Mouse (Mus musculus) hindbrain, embryonic 15.5 days (tissue): ENCODE measurements around the gene Inca1. TPM values are rescaled to one million over a fixed set of nuclear protein-coding genes. Genes with fewer than 3 reads are reported as not detected.
A peak's percentile ranks its signal among the peaks of the same experiment; 100 is the strongest.

Experiments used
- ATAC-seq: fragments of 200-750 bp; cut with Nextera tagmentation; 2 replicates; pipeline ENCODE4 v1.8.0; 2017; ENCODE audit warnings: low read depth, moderate number of reproducible peaks, moderate TSS enrichment; ENCODE audit not compliant: low FRiP score
- H3K27ac ChIP-seq: fragments of 300-500 bp; sonication (generic); replicated peaks from 2 replicates; pipeline ENCODE4 v1.5.1; 2015; ENCODE audit warnings: mild to moderate bottlenecking, inconsistent platforms
- H3K27me3 ChIP-seq: fragments of 300-500 bp; sonication (generic); 2 replicates; pipeline ENCODE4 v1.6.1; 2015; ENCODE audit warnings: control low read depth, inconsistent platforms
- H3K36me3 ChIP-seq: fragments of 300-500 bp; sonication (generic); 2 replicates; pipeline ENCODE4 v1.6.1; 2015; ENCODE audit warnings: control low read depth, inconsistent platforms
- H3K4me1 ChIP-seq: fragments of 300-500 bp; sonication (generic); replicated peaks from 2 replicates; pipeline ENCODE4 v1.6.1; 2015; ENCODE audit warnings: control low read depth, inconsistent platforms
- H3K4me2 ChIP-seq: fragments of 300-500 bp; sonication (generic); 2 replicates; pipeline ENCODE4 v1.6.1; 2015; ENCODE audit warnings: moderate library complexity, mild to moderate bottlenecking, inconsistent platforms
- H3K4me3 ChIP-seq: fragments of 300-500 bp; sonication (generic); 2 replicates; pipeline ENCODE4 v1.5.1; 2015; ENCODE audit warnings: mild to moderate bottlenecking, inconsistent platforms
- H3K9ac ChIP-seq: fragments of 300-500 bp; sonication (generic); 2 replicates; pipeline ENCODE4 v1.6.1; 2015; ENCODE audit warnings: inconsistent platforms
- H3K9me3 ChIP-seq: fragments of 300-500 bp; sonication (generic); 2 replicates; pipeline ENCODE4 v1.6.1; 2016; ENCODE audit warnings: control low read depth, inconsistent platforms
- WGBS: fragments of 180-500 bp; shearing (Covaris S2); methylation state at CpG from one replicate; pipeline ENCODE4 v1.1.7; 2015; 5-methylcytosine and 5-hydroxymethylcytosine counted together
- polyA plus RNA-seq: library from polyadenylated mRNA; unstranded; fragments of >200 nt; fragmentation: Nextera tagmentation; extraction: Ambion mirVana; gene quantifications from 2 replicates; pipeline ENCODE4 v1.2.1, GENCODE M21; 2015

The Inca1 gene
- polyA plus RNA-seq, 1 experiment from 2014 or later, result 1.9 TPM

DNA sequence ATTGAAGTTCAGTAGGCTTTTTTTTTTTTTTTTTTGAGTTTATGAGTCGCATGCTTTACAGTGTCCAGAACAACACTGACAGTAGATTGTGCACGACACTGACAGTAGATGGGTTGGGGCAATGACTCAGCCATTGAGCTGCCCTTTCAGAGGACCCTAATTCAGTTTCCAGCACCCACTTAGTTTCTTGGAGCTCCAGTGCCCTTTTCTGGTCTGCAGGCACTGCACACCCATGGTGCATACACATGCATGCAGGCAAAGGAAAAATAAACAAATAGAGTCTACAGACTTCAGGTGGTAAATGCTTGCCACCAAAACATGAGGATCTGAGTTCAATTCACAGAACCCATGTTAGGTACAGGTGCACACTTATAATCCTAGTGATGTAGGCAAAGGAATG is 26.6 kb upstream of the Inca1 start:
- Histone ChIP-seq H3K27ac (no peak overlapping the region), H3K9me3 (no peaks in the 10 kb centered on the region), H3K4me3 (no peak overlapping the region), H3K4me2 (no peak overlapping the region), H3K4me1 (no peaks in the 10 kb centered on the region), H3K36me3 (peaks cover 57% of the 10 kb centered on the region), H3K9ac (no peak overlapping the region), H3K27me3 (no peaks in the 10 kb centered on the region)
- ATAC-seq, result no peak
- 90% methylated on average over 2 of the region's 2 CpGs for whole genome bisulfite sequencing

DNA sequence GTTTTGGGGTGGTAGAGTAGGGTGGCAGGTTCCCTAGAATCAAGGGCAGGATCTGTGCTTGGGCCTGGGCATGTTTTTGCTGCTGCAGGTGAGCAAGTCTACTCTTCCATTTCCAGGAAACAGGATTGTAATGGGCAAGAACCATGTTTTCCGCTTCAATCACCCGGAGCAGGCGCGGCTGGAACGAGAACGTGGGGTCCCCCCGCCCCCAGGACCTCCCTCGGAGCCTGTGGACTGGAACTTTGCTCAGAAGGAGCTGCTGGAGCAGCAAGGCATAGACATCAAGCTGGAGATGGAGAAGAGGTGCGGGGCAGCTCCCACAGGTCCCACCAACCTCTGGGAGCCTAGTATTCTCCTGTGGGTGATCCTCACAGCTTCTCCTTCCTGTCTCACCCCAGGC is 24.8 kb upstream of the Inca1 start:
- Histone ChIP-seq H3K9ac (no peak overlapping the region), H3K27ac (no peak overlapping the region), H3K36me3 (peaks cover 76% of the 10 kb centered on the region), H3K4me3 (no peak overlapping the region), H3K4me1 (no peaks in the 10 kb centered on the region), H3K4me2 (no peak overlapping the region), H3K9me3 (no peaks in the 10 kb centered on the region), H3K27me3 (no peaks in the 10 kb centered on the region)
- WGBS, result 95% methylated on average over 9 of the region's 9 CpGs
- no peak for ATAC-seq

DNA sequence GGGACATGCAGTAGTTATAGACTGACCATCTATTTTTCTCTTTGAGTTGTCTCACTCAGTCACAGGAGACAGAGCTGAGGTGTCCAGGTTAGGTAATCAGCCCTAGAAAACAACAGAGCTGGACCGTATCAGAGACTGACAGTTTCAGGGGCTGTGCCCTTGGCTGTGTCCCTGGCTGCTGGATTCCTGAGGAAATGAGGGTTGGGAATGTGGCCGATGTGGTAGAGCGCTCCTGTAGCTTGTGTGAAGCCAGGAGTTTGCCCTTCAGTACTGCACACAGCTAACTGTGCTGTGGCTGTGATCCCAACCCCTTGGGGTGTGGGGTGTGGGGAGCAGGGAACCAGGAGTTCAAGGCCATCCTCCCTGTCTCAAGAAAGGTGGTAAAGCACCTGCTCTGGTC is 21.1 kb upstream of the Inca1 start:
- H3K9ac ChIP-seq, result no peak overlapping the region
- no peaks in the 10 kb centered on the region for H3K27me3 ChIP-seq
- H3K36me3 ChIP-seq, result peaks cover 74% of the 10 kb centered on the region
- no peaks in the 10 kb centered on the region for H3K9me3 ChIP-seq
- H3K4me1 ChIP-seq, result no peaks in the 10 kb centered on the region
- H3K4me3 ChIP-seq, result no peak overlapping the region
- no peak overlapping the region for H3K4me2 ChIP-seq
- no peak overlapping the region for H3K27ac ChIP-seq
- ATAC-seq, result no peak
- 93% methylated on average over 3 of the region's 3 CpGs for WGBS

- Histone ChIP-seq H3K27ac (no peak overlapping the region), H3K4me3 (no peak overlapping the region), H3K9me3 (no peaks in the 10 kb centered on the region), H3K4me2 (no peak overlapping the region), H3K9ac (no peak overlapping the region), H3K36me3 (peaks cover 69% of the 10 kb centered on the region), H3K27me3 (no peaks in the 10 kb centered on the region), H3K4me1 (no peaks in the 10 kb centered on the region)
- whole genome bisulfite sequencing, result 93% methylated on average over 3 of the region's 3 CpGs
- no peak for ATAC-seq
These were observed 20.6 kb upstream of the Inca1 start for GRCm38 (mm10) chr11:70720567-70720966.

GRCm38 (mm10) chr11:70718481-70718880 is 18.5 kb upstream of the Inca1 start:
- no peak overlapping the region for H3K4me2 ChIP-seq
- H3K27ac ChIP-seq, result no peak overlapping the region
- H3K4me1 ChIP-seq, result no peaks in the 10 kb centered on the region
- no peaks in the 10 kb centered on the region for H3K27me3 ChIP-seq
- H3K4me3 ChIP-seq, result no peak overlapping the region
- WGBS, result 83% methylated on average over 5 of the region's 5 CpGs
- H3K9ac ChIP-seq, result no peak overlapping the region
- ATAC-seq, result no peak
- H3K9me3 ChIP-seq, result no peaks in the 10 kb centered on the region
- peaks cover 48% of the 10 kb centered on the region for H3K36me3 ChIP-seq

GRCm38 (mm10) chr11:70715832-70716231 is 15.9 kb upstream of the Inca1 start:
- no peaks in the 10 kb centered on the region for H3K4me1 ChIP-seq
- H3K4me3 ChIP-seq, result no peak overlapping the region
- peaks cover 52% of the 10 kb centered on the region for H3K36me3 ChIP-seq
- 92% methylated on average over 6 of the region's 6 CpGs for WGBS
- no peak overlapping the region for H3K9ac ChIP-seq
- no peak overlapping the region for H3K27ac ChIP-seq
- H3K9me3 ChIP-seq, result no peaks in the 10 kb centered on the region
- ATAC-seq, result no peak
- H3K4me2 ChIP-seq, result no peak overlapping the region
- no peaks in the 10 kb centered on the region for H3K27me3 ChIP-seq

DNA sequence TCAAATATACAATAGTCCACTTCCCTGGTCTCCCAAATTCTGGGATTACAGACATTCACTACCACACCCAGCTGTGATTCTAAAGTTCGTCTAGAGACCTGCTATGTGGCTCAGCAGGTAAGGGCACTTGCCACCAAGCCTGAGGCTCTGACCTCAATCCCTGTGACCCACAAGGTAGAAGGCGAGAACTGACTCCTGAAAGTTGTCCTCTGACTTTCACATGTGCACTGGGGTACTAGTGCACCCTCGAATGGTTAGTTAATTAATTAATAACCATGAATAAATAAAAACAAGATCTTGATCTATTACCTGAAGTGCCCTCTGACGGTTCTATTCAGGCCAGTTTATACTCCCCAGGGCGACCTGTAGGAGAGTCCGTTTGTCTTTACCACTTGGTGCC is 13.3 kb upstream of the Inca1 start:
- H3K4me1 ChIP-seq, result no peaks in the 10 kb centered on the region
- H3K27ac ChIP-seq, result no peak overlapping the region
- H3K36me3 ChIP-seq, result peaks cover 46% of the 10 kb centered on the region
- WGBS, result 90% methylated on average over 6 of the region's 6 CpGs
- no peak overlapping the region for H3K4me2 ChIP-seq
- ATAC-seq, result no peak
- no peaks in the 10 kb centered on the region for H3K9me3 ChIP-seq
- no peak overlapping the region for H3K4me3 ChIP-seq
- H3K27me3 ChIP-seq, result no peaks in the 10 kb centered on the region
- H3K9ac ChIP-seq, result no peak overlapping the region

- no peak overlapping the region for H3K4me2 ChIP-seq
- H3K9ac ChIP-seq, result no peak overlapping the region
- no peaks in the 10 kb centered on the region for H3K9me3 ChIP-seq
- H3K4me1 ChIP-seq, result no peaks in the 10 kb centered on the region
- 97% methylated on average over 10 of the region's 10 CpGs for WGBS
- no peak overlapping the region for H3K4me3 ChIP-seq
- no peak for ATAC-seq
- no peaks in the 10 kb centered on the region for H3K27me3 ChIP-seq
- no peak overlapping the region for H3K27ac ChIP-seq
- peaks cover 54% of the 10 kb centered on the region for H3K36me3 ChIP-seq
These were observed 11.1 kb upstream of the Inca1 start for GRCm38 (mm10) chr11:70711026-70711425.

DNA sequence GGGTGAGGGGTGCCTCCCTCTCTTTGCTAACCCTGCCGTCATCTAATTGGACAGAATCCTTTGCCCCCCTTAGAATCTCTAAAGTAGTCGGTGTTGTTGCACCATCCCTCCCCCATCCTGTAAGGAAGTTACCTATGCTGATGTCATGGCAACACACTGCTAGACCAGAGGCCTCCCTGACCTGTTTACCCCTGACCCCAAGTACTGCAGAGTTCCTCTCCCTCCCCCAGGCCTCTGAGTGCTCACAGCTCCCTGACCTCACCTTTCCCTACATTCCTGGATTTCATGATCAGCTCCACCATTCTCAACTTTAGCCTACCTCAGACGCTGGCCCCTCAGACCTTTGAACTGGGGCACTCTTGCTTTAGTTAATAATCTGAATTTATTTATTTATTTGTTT is 6.2 kb upstream of the Inca1 start:
- 85% methylated on average over 3 of the region's 3 CpGs for WGBS
- no peaks in the 10 kb centered on the region for H3K9me3 ChIP-seq
- peaks cover 60% of the 10 kb centered on the region for H3K36me3 ChIP-seq

GRCm38 (mm10) chr11:70702781-70703180 is 2.8 kb upstream of the Inca1 start:
- H3K27ac ChIP-seq, result no peak overlapping the region
- peaks cover 24% of the 10 kb centered on the region for H3K4me1 ChIP-seq
- H3K36me3 ChIP-seq, result peaks cover 35% of the 10 kb centered on the region
- no peak overlapping the region for H3K9ac ChIP-seq
- ATAC-seq, result no peak
- 79% methylated on average over 6 of the region's 6 CpGs for WGBS
- no peaks in the 10 kb centered on the region for H3K27me3 ChIP-seq
- H3K4me3 ChIP-seq, result no peak overlapping the region
- H3K9me3 ChIP-seq, result no peaks in the 10 kb centered on the region
- H3K4me2 ChIP-seq, result peak overlapping the region; percentile 83; the same call in 1 of the 2 replicates

More for the DNA sequence above, 6.2 kb upstream of the Inca1 start:
- Histone ChIP-seq H3K4me2 (no peak overlapping the region), H3K27me3 (no peaks in the 10 kb centered on the region), H3K9ac (no peak overlapping the region), H3K27ac (no peak overlapping the region), H3K4me3 (no peak overlapping the region), H3K4me1 (peaks cover 17% of the 10 kb centered on the region)
- ATAC-seq, result no peak

DNA sequence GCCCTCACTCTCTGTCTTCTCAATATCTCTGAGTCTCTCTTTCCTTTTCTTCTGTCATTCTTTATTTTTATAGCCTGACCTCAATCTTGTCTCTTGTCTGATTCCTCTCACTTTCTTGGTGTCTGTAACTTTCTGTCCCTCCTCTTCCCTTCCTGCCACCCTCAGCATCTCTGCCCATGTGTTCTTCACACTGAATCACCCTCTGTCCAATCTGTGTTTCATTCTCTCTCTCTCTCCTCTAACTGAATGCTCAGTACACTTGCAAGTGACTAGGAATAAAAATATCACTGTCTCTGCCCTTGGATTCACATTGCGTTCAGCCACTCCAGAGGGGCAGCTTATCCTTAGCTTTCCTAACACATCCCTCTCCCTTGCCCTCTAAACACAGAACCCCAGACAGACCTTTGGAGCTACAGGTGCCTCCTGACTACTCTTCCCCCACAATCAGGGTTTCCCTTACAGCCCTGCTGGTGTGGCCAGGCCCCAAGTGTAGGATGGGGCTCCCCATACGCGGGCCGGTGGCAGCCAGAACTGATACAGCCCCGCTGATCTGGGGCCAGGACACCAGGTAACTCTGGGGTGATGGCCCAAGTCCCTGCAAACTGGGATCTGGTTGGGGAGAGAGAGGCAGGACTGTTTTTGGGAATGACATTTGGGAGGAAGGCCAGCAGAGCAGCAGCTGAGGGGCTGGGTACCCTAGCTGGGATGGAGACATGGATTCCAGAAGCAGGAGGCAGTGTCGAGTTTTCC is 2.2 kb upstream of the Inca1 start:
- Histone ChIP-seq H3K4me2 (peak overlapping the region; percentile 83), H3K27ac (no peak overlapping the region), H3K9me3 (no peaks in the 10 kb centered on the region), H3K27me3 (no peaks in the 10 kb centered on the region), H3K4me1 (peaks cover 24% of the 10 kb centered on the region), H3K36me3 (peaks cover 28% of the 10 kb centered on the region), H3K9ac (0 out of 2 replicates have a peak overlapping the region, but pooled peaks have one; percentile 23), H3K4me3 (peak overlapping the region; percentile 81; the same call in 1 of the 2 replicates)
- ATAC-seq, result no peak
- 75% methylated on average over 6 of the region's 6 CpGs for WGBS

GRCm38 (mm10) chr11:70701221-70701955 is 1.4 kb upstream of the Inca1 start:
- Histone ChIP-seq H3K4me1 (peaks cover 24% of the 10 kb centered on the region), H3K27me3 (no peaks in the 10 kb centered on the region), H3K4me3 (peak overlapping the region; percentile 81), H3K36me3 (peaks cover 21% of the 10 kb centered on the region), H3K4me2 (peak overlapping the region; percentile 83), H3K9ac (peak overlapping the region; percentile 89), H3K27ac (no peak overlapping the region), H3K9me3 (no peaks in the 10 kb centered on the region)
- no peak for ATAC-seq
- 13% methylated on average over 10 of the region's 10 CpGs for WGBS
